In genomic region chr4:127174900-127175278, GRCm38 (mm10) we compare ENCODE assay signal across 24 mouse cellular contexts. TPM values are rescaled to one million over a fixed set of nuclear protein-coding genes. Genes with fewer than 3 reads are reported as not detected.
DNase-seq lines count a peak whose midpoint lies in the region; ATAC-seq and TF ChIP-seq lines count a peak whose summit lies in the region.
"Had no signal": no experiment of that assay in that cellular context is flagged by ENCODE, and none has a peak within 500 bp of the region (broad histone marks: within the 10 kb centered on the region; RNA-seq: fewer than 3 reads in every experiment).

No protein-coding gene starts in this region.

- H3K9me3 ChIP-seq in kidney, embryonic 14.5 days (ENCODE audit: control insufficient read depth, low read length): no peaks in the 10 kb centered on the region
- H3K9me3 ChIP-seq: forebrain, embryonic 12.5 days; heart, embryonic 13.5 days; limb, embryonic 15.5 days had no signal

- peak; percentile 17 to 31 for DNase-seq in cerebellum, adult 2 months
- DNase-seq in cerebellum, postnatal 10 days: no peak
- DNase-seq in left cerebral cortex, adult 9 months (ENCODE audit: low spot score in 2 of 2): peak; percentile 76 to 78
- DNase-seq in left cerebral cortex, adult 11 months (ENCODE audit: low spot score): no peak
- DNase-seq in brain, adult 2 months (ENCODE audit: low read depth, low spot score): peak; percentile 85
- DNase-seq in gastrocnemius, adult 18-20 months (ENCODE audit: low spot score): no peak
- DNase-seq: adrenal gland, postnatal 25 days; embryo, embryonic 11 days; gastrocnemius, adult 2 months; heart, postnatal 4 days; kidney, postnatal 14 days; lung, adult 18-20 months; thymus, adult 18-20 months had no signal

- WGBS in cerebellum, adult 2 months: 40% methylated on average over 4 of the region's 4 CpGs
- WGBS in olfactory bulb, adult 2 months: 24% methylated on average over 4 of the region's 4 CpGs
- 48% methylated on average over 4 of the region's 4 CpGs for WGBS in kidney, embryonic 14.5 days

- H3K9ac ChIP-seq in kidney, embryonic 14.5 days (ENCODE audit: low read depth, low read length): no peak overlapping the region
- H3K9ac ChIP-seq: forebrain, embryonic 12.5 days; heart, embryonic 13.5 days; limb, embryonic 15.5 days had no signal

- no peak for TF ChIP-seq CTCF in cerebellum, adult 2 months (IDR thresholded peaks at IDR 0.05; ENCODE audit: borderline replicate concordance, insufficient read depth, low read depth, low read length)
- TF ChIP-seq CTCF in olfactory bulb, adult 2 months (IDR thresholded peaks at IDR 0.05; ENCODE audit: insufficient read depth, low read depth, low read length): no peak

- no peak for ATAC-seq in kidney, embryonic 14.5 days (ENCODE audit: low FRiP score, low TSS enrichment)
- ATAC-seq: activated CD4-positive, CD25-positive, alpha-beta regulatory T cell, adult 4 months; hindbrain, embryonic 16.5 days; intestine, postnatal 0 days; Patski had no signal

- peaks cover 63% of the 10 kb centered on the region for H3K4me1 ChIP-seq in cerebellum, adult 2 months (ENCODE audit: control insufficient read depth, insufficient read depth, low read length)
- H3K4me1 ChIP-seq in olfactory bulb, adult 2 months (ENCODE audit: control insufficient read depth, insufficient read depth, low read length): peaks cover 56% of the 10 kb centered on the region
- H3K4me1 ChIP-seq in kidney, embryonic 14.5 days (ENCODE audit: control insufficient read depth, insufficient read depth, low read length): no peaks in the 10 kb centered on the region
- H3K4me1 ChIP-seq: heart, embryonic 13.5 days had no signal

- H3K4me2 ChIP-seq in kidney, embryonic 14.5 days (replicated peaks; ENCODE audit: low read depth, low read length): no peak overlapping the region
- H3K4me2 ChIP-seq: forebrain, embryonic 12.5 days; heart, embryonic 13.5 days; limb, embryonic 15.5 days had no signal

- H3K4me3 ChIP-seq in cerebellum, adult 2 months (replicated peaks; ENCODE audit: insufficient read depth, low read depth, low read length): no peak overlapping the region
- peak overlapping the region; percentile 41 for H3K4me3 ChIP-seq in olfactory bulb, adult 2 months (ENCODE audit: insufficient read depth, low read depth, low read length)
- H3K4me3 ChIP-seq in kidney, embryonic 14.5 days (ENCODE audit: low read length): no peak overlapping the region
- H3K4me3 ChIP-seq: forebrain, embryonic 12.5 days; gastrocnemius, adult 2 months; heart, embryonic 13.5 days; limb, embryonic 15.5 days had no signal

- H3K27ac ChIP-seq in cerebellum, adult 2 months (ENCODE audit: insufficient read depth, low read length): no peak overlapping the region
- H3K27ac ChIP-seq in olfactory bulb, adult 2 months (ENCODE audit: insufficient read depth, low read depth, low read length): peak overlapping the region; percentile 78
- no peak overlapping the region for H3K27ac ChIP-seq in kidney, embryonic 14.5 days (ENCODE audit: low read depth, low read length)
- H3K27ac ChIP-seq: forebrain, embryonic 12.5 days; gastrocnemius, adult 2 months; heart, embryonic 13.5 days; limb, embryonic 15.5 days had no signal

- no peaks in the 10 kb centered on the region for H3K27me3 ChIP-seq in cerebellum, adult 2 months (ENCODE audit: control insufficient read depth, insufficient read depth, low read length)
- H3K27me3 ChIP-seq in kidney, embryonic 14.5 days (ENCODE audit: control insufficient read depth, insufficient read depth, low read length): peaks cover 33% of the 10 kb centered on the region

- no peak for TF ChIP-seq POLR2A in cerebellum, adult 2 months (IDR thresholded peaks at IDR 0.05; ENCODE audit: borderline replicate concordance, insufficient read depth, low read length)
- TF ChIP-seq POLR2A in olfactory bulb, adult 2 months (IDR thresholded peaks at IDR 0.05; ENCODE audit: insufficient read depth, low read depth, low read length): no peak

- no peaks in the 10 kb centered on the region for H3K36me3 ChIP-seq in kidney, embryonic 14.5 days (ENCODE audit: control insufficient read depth, insufficient read depth, low read length)
- H3K36me3 ChIP-seq: forebrain, embryonic 12.5 days; heart, embryonic 13.5 days; limb, embryonic 15.5 days had no signal

RNA-seq across cellular contexts. Expression of gene Dlgap3, which starts 5.9 kb away (rescaled TPM):
- 56.1 and 59.8 TPM in 2 replicates for polyA plus RNA-seq in cerebellum, adult 2 months (2012; rRNA removed)
- not detected in 2 replicates for polyA plus RNA-seq in olfactory bulb, adult 2 months (2012; ENCODE audit: insufficient read depth, insufficient read length, low replicate concordance, missing spikeins)
- 0.69 and 0.79 TPM in 2 replicates for polyA plus RNA-seq in kidney, embryonic 14.5 days (2014; fragmentation: Nextera tagmentation; extraction: Ambion mirVana)
- under 1 TPM in 1 of 2 experiments, not detected in 1; 0.21 TPM for total RNA-seq in gastrocnemius, adult 18-20 months (2021)
- total RNA-seq: gastrocnemius, adult 2 months; granulocyte monocyte progenitor cell, adult 5-6 weeks; megakaryocyte-erythroid progenitor cell, adult 5-6 weeks had no signal
- polyA plus RNA-seq: activated CD4-positive, CD25-positive, alpha-beta regulatory T cell, adult 4 months had no signal

RNA-seq across cellular contexts. Expression of gene Tmem35b, which starts 51.4 kb away (rescaled TPM):
- 11.4 and 14.0 TPM in 2 replicates for polyA plus RNA-seq in cerebellum, adult 2 months (2012; rRNA removed)
- polyA plus RNA-seq in olfactory bulb, adult 2 months (2012; ENCODE audit: insufficient read depth, insufficient read length, low replicate concordance, missing spikeins): not detected in 2 replicates
- 22.1 and 25.4 TPM in 2 replicates for polyA plus RNA-seq in kidney, embryonic 14.5 days (2014; fragmentation: Nextera tagmentation; extraction: Ambion mirVana)
- total RNA-seq in gastrocnemius, adult 18-20 months (2021): under 1 TPM; 0.62 to 0.90 TPM

Comparison
In these comparisons a context has a peak if more than half of its experiments do, and no peak if none do; other contexts are left out.
1. DNase-seq: peak in cerebellum, adult 2 months (2 of 2), left cerebral cortex, adult 9 months (2 of 2) and brain, adult 2 months (single experiment); none in cerebellum, postnatal 10 days (0 of 2), left cerebral cortex, adult 11 months (single experiment) and gastrocnemius, adult 18-20 months (single experiment).
2. RNA of gene Dlgap3, which starts 5.9 kb away (polyA plus RNA-seq): 56.1 to 59.8 TPM in cerebellum, adult 2 months and not detected in olfactory bulb, adult 2 months; 0.69 to 0.79 TPM in kidney, embryonic 14.5 days; every median in the first group is over 10 times any median in the second.
3. RNA of gene Tmem35b, which starts 51.4 kb away (polyA plus RNA-seq): 22.1 to 25.4 TPM in kidney, embryonic 14.5 days and 11.4 to 14.0 TPM in cerebellum, adult 2 months; not detected in olfactory bulb, adult 2 months; every median in the first group is over 10 times any median in the second.